Mouse (Mus musculus) yolk sac, embryonic 10.5 days (tissue): ENCODE data around the gene Prss50.

Experiments used
- DNase-seq: peaks from one replicate; pipeline ENCODE4 v3.0.0-alpha.2; 2017; ENCODE audit warnings: low spot score

The Prss50 gene

DNA sequence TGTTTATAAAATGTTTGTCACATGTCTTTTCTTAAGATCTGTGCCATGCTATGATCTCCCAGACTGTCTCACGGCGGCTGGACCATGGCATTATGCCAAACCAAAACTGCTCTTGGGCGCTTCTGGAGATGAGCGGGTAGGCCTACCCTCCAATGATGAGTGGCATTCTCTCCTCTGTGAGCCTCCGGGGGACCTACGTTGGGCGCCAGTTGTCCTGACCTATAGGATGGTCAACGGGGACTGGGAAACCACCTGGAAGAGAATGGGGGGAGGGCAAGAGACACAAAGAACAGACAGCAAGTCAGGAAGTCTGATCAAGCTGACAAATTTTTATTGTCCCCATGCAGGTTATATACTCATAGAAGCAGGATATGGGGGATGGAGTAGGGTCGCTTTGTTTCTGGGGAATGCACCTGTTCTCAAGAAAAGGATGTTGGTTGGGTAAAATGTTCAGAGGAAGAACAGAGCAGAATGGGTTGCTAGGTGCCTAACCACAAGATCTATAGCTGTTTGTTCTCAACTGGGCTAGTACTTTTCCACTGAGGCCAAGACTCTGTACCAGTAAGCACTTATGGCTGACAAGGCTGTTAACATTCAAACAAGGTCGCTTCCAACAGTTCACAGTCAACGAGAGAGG lies 49.6 kb downstream of the Prss50 start:
- DNase-seq: no peak

DNA sequence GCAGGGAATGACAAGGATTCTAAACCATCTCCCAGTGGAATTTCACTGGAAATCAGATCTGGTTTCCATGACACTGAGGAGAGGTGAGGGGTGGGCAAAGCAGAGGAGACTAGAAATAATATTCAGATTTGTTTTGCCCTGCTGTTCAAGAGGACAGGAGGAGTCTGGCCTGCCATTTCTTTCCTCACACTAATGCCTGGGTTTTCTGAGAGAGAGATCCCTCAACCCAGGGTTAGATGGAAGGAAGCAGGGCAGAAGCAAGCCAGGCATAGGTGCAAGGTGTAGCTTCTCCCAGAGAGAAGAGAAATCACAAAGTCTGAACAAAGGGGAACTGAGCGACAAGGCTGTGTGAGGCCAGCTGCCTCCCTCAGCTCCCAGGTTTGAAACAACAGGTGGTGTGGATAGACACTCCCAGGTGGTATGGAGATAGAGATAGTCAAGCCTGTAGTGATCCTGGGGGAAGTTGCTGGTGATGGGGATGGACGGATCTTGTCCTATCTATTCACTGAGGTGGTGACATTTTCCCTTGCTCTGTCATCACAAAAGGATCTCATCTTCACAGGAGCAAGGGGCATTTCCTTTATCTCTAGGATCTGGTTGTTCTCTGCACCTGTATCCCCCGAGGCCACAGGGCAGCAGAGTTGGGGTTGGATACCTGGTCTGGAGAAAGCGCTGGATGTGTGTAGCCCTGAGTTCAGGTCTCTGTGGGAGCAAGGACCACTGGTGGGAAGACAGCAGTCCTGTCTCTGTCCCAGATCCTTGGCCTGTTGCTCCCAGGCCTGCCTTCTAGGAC lies 50.3 kb downstream of the Prss50 start:
- no peak for DNase-seq

DNA sequence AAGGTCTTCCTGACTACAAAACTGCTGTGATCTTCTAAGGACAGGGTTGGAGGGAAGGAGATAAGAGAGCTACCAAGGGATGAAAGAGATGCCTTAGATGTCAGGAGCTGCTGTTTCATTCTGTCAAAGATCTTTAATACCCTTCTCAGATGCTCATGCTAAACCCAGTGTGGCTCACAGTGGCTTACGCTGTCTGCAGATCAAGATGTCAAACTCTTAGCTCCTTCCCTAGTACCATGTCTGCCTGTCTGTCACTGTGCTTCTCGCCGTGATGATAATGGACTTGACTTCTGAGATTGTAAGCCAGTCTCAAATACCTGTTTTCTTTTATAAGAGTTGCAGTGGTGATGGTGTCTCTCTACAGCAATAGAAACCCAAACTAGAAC lies 50.9 kb downstream of the Prss50 start:
- DNase-seq: no peak

DNA sequence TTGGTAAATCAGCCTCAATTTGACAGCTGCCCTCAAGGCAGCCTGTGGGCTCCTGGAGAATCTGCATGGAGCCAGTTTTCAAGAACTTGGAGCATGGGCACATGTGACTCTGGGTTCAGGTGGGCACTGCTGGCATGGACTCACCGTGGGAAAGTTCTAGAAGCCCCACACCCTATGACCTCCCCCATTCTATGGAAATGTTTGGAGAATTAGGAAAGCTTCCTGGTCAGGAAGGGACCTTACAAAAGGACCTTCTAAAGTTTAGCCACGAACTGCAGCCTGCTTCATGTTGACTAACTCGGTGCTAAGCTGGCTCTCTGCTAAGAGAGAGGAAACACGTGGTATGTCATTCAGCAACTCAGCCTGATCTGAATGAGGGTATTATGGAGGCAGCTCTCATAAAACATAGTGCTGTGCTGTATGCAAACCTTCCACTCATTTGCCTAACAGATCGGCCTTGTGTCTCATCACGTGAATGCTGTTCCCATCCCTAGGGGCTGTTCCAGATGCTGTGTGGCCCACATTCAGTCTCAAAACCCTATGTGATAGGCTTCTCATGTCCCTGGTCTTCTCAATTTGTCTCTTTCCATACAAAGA lies 51.7 kb downstream of the Prss50 start:
- no peak for DNase-seq
